Comparison of ENCODE assay signal across 8 mouse cellular contexts in the genomic region with DNA sequence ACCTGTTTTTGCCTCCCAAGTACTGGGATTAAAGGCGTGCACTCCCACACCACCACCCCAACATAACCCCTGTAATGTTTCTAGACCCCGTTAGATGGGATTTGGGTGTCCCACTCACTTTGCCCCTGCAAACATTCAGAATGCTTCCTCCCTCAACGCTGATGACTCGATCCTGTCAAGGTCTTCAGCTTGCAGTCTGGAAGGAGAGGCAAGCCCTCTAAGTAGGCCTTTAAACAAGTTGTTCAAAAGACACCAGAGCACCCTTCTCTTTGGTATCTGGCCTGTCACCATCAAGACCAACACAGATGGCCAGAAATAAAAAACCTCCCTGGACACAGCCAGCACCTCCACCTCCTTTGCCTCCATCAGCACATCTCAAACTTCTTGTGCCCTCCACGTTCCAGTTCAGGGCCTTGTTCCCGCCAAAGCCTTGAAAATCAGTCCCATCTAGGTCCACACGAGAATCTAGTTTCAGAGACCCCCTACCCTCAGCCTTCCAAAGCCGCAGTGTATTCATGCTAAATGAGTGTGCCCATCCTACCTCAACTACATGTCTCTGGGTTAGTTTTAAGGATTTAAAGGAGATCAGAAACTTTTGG. TPM values are rescaled to one million over a fixed set of nuclear protein-coding genes. Genes with fewer than 3 reads are reported as not detected.
A peak's percentile ranks its signal among the peaks of the same experiment; 100 is the strongest.
DNase-seq lines count a peak whose midpoint lies in the region; ATAC-seq lines count a peak whose summit lies in the region.

No protein-coding gene starts in this region.

- H3K9me3 ChIP-seq in kidney, embryonic 14.5 days (ENCODE audit: control insufficient read depth, low read length) = no peaks in the 10 kb centered on the region
- H3K9me3 ChIP-seq in embryonic facial prominence, embryonic 11.5 days (replicated peaks; ENCODE audit: control insufficient read depth, low read length) = no peaks in the 10 kb centered on the region
- H3K9me3 ChIP-seq in hindbrain, embryonic 13.5 days = no peaks in the 10 kb centered on the region
- H3K9me3 ChIP-seq in midbrain, embryonic 12.5 days = no peaks in the 10 kb centered on the region

- ATAC-seq in kidney, embryonic 14.5 days (ENCODE audit: low FRiP score, low TSS enrichment) = no peak
- no peak for ATAC-seq in embryonic facial prominence, embryonic 11.5 days (replicated peaks; ENCODE audit: insufficient number of reproducible peaks, low FRiP score, low TSS enrichment, low read depth)
- ATAC-seq in hindbrain, embryonic 13.5 days (ENCODE audit: low FRiP score) = no peak
- ATAC-seq in midbrain, embryonic 12.5 days (ENCODE audit: low FRiP score, low read depth) = peak; percentile 5; the same call in 1 of the 2 replicates

- H3K4me3 ChIP-seq in kidney, embryonic 14.5 days (ENCODE audit: low read length) = peak overlapping the region; percentile 71
- H3K4me3 ChIP-seq in embryonic facial prominence, embryonic 11.5 days (ENCODE audit: low read depth, low read length) = peak overlapping the region; percentile 73
- peak overlapping the region; percentile 52 for H3K4me3 ChIP-seq in hindbrain, embryonic 13.5 days
- peak overlapping the region; percentile 68 for H3K4me3 ChIP-seq in midbrain, embryonic 12.5 days

- H3K9ac ChIP-seq in kidney, embryonic 14.5 days (ENCODE audit: low read depth, low read length) = peak overlapping the region; percentile 75
- H3K9ac ChIP-seq in embryonic facial prominence, embryonic 11.5 days (replicated peaks; ENCODE audit: low read length) = peak overlapping the region; percentile 45
- H3K9ac ChIP-seq in hindbrain, embryonic 13.5 days = peak overlapping the region; percentile 68; the same call in 1 of the 2 replicates
- H3K9ac ChIP-seq in midbrain, embryonic 12.5 days (replicated peaks) = peak overlapping the region; percentile 65; the same call in 1 of the 2 replicates

- 0 out of 2 replicates have a peak, but pooled peaks cover 9% of the 10 kb centered on the region for H3K4me1 ChIP-seq in kidney, embryonic 14.5 days (ENCODE audit: control insufficient read depth, insufficient read depth, low read length)
- no peaks in the 10 kb centered on the region; the same call in 1 of the 2 replicates for H3K4me1 ChIP-seq in embryonic facial prominence, embryonic 11.5 days (ENCODE audit: control insufficient read depth, insufficient read depth, low read length)
- peaks cover 10% of the 10 kb centered on the region; the same call in 1 of the 2 replicates for H3K4me1 ChIP-seq in hindbrain, embryonic 13.5 days (replicated peaks)
- peaks cover 7% of the 10 kb centered on the region; the same call in 1 of the 2 replicates for H3K4me1 ChIP-seq in midbrain, embryonic 12.5 days

- DNase-seq in kidney, adult 18-20 months = no peak
- no peak for DNase-seq in embryonic facial prominence, embryonic 11.5 days (ENCODE audit: low spot score)
- no peak for DNase-seq in layer of hippocampus, postnatal 36 days
- no peak for DNase-seq in layer of hippocampus, adult 18-20 months (ENCODE audit: low spot score in 2 of 2)
- DNase-seq in B cell, adult 2 months = no peak

- no peaks in the 10 kb centered on the region for H3K27me3 ChIP-seq in kidney, embryonic 14.5 days (ENCODE audit: control insufficient read depth, insufficient read depth, low read length)
- H3K27me3 ChIP-seq in embryonic facial prominence, embryonic 11.5 days (ENCODE audit: control insufficient read depth, insufficient read depth, low read length) = no peaks in the 10 kb centered on the region
- 0 out of 2 replicates have a peak, but pooled peaks cover 4% of the 10 kb centered on the region for H3K27me3 ChIP-seq in hindbrain, embryonic 13.5 days
- H3K27me3 ChIP-seq in midbrain, embryonic 12.5 days = 0 out of 2 replicates have a peak, but pooled peaks cover 10% of the 10 kb centered on the region

- WGBS in kidney, embryonic 14.5 days = 56% methylated on average over 8 of the region's 8 CpGs
- 61% methylated on average over 8 of the region's 8 CpGs for WGBS in embryonic facial prominence, embryonic 11.5 days
- 58% methylated on average over 8 of the region's 8 CpGs for WGBS in hindbrain, embryonic 13.5 days
- WGBS in midbrain, embryonic 12.5 days = 60% methylated on average over 8 of the region's 8 CpGs

- peak overlapping the region; percentile 57; the same call in 1 of the 2 replicates for H3K27ac ChIP-seq in kidney, embryonic 14.5 days (ENCODE audit: low read depth, low read length)
- no peak overlapping the region for H3K27ac ChIP-seq in embryonic facial prominence, embryonic 11.5 days (replicated peaks; ENCODE audit: low read depth, low read length)
- H3K27ac ChIP-seq in hindbrain, embryonic 13.5 days = no peak overlapping the region
- H3K27ac ChIP-seq in midbrain, embryonic 12.5 days (replicated peaks) = no peak overlapping the region

- H3K4me2 ChIP-seq in kidney, embryonic 14.5 days (replicated peaks; ENCODE audit: low read depth, low read length) = peak overlapping the region; percentile 81
- peak overlapping the region; percentile 81 for H3K4me2 ChIP-seq in embryonic facial prominence, embryonic 11.5 days (ENCODE audit: low read depth, low read length)
- H3K4me2 ChIP-seq in hindbrain, embryonic 13.5 days = peak overlapping the region; percentile 61
- peak overlapping the region; percentile 74 for H3K4me2 ChIP-seq in midbrain, embryonic 12.5 days (replicated peaks)

- H3K36me3 ChIP-seq in kidney, embryonic 14.5 days (ENCODE audit: control insufficient read depth, insufficient read depth, low read length) = peaks cover 5% of the 10 kb centered on the region; the same call in 1 of the 2 replicates
- H3K36me3 ChIP-seq in embryonic facial prominence, embryonic 11.5 days (replicated peaks; ENCODE audit: control insufficient read depth, insufficient read depth, low read depth, low read length) = no peaks in the 10 kb centered on the region
- H3K36me3 ChIP-seq in hindbrain, embryonic 13.5 days = peaks cover 4% of the 10 kb centered on the region
- H3K36me3 ChIP-seq in midbrain, embryonic 12.5 days = peaks cover 4% of the 10 kb centered on the region; the same call in 1 of the 2 replicates

RNA-seq across cellular contexts. Expression of a gene that starts 0.6 kb away (rescaled TPM):
- 0.89 and 2.0 TPM in 2 replicates for polyA plus RNA-seq in kidney, embryonic 14.5 days (2014; fragmentation: Nextera tagmentation; extraction: Ambion mirVana)
- 0.43 and 0.61 TPM in 2 replicates for polyA plus RNA-seq in embryonic facial prominence, embryonic 11.5 days (2014; fragmentation: Nextera tagmentation; extraction: Ambion mirVana)
- 0.42 and 0.48 TPM in 2 replicates for polyA plus RNA-seq in hindbrain, embryonic 13.5 days (2015; fragmentation: Nextera tagmentation; extraction: Ambion mirVana)
- 0.29 and 0.37 TPM in 2 replicates for polyA plus RNA-seq in midbrain, embryonic 12.5 days (2016; fragmentation: Nextera tagmentation; extraction: Ambion mirVana)
- 1 to 10 TPM; 4.3 to 6.9 TPM for total RNA-seq in layer of hippocampus, postnatal 36 days (2021)
- 1 to 10 TPM; 4.8 to 5.6 TPM for total RNA-seq in layer of hippocampus, adult 18-20 months (2021)

RNA-seq across cellular contexts. Expression of a gene that starts 29.1 kb away (rescaled TPM):
- polyA plus RNA-seq in kidney, embryonic 14.5 days (2014; fragmentation: Nextera tagmentation; extraction: Ambion mirVana) = 38.3 and 46.0 TPM in 2 replicates
- polyA plus RNA-seq in embryonic facial prominence, embryonic 11.5 days (2014; fragmentation: Nextera tagmentation; extraction: Ambion mirVana) = 50.9 and 58.1 TPM in 2 replicates
- polyA plus RNA-seq in hindbrain, embryonic 13.5 days (2015; fragmentation: Nextera tagmentation; extraction: Ambion mirVana) = 86.8 and 96.4 TPM in 2 replicates
- polyA plus RNA-seq in midbrain, embryonic 12.5 days (2016; fragmentation: Nextera tagmentation; extraction: Ambion mirVana) = 90.8 and 96.9 TPM in 2 replicates
- 10 to 100 TPM; 72.8 to 82.2 TPM for total RNA-seq in layer of hippocampus, postnatal 36 days (2021)
- total RNA-seq in layer of hippocampus, adult 18-20 months (2021) = 10 to 100 TPM; 86.6 to 88.0 TPM

RNA-seq across cellular contexts. Expression of a gene that starts 29.2 kb away (rescaled TPM):
- 46.1 and 49.1 TPM in 2 replicates for polyA plus RNA-seq in kidney, embryonic 14.5 days (2014; fragmentation: Nextera tagmentation; extraction: Ambion mirVana)
- 49.7 and 51.1 TPM in 2 replicates for polyA plus RNA-seq in embryonic facial prominence, embryonic 11.5 days (2014; fragmentation: Nextera tagmentation; extraction: Ambion mirVana)
- polyA plus RNA-seq in hindbrain, embryonic 13.5 days (2015; fragmentation: Nextera tagmentation; extraction: Ambion mirVana) = 71.7 and 73.8 TPM in 2 replicates
- 99.0 and 103 TPM in 2 replicates for polyA plus RNA-seq in midbrain, embryonic 12.5 days (2016; fragmentation: Nextera tagmentation; extraction: Ambion mirVana)
- 10 to 100 TPM; 63.3 to 69.8 TPM for total RNA-seq in layer of hippocampus, postnatal 36 days (2021)
- 10 to 100 TPM; 63.0 to 71.3 TPM for total RNA-seq in layer of hippocampus, adult 18-20 months (2021)

RNA-seq across cellular contexts. Expression of a gene that starts 35.3 kb away (rescaled TPM):
- polyA plus RNA-seq in kidney, embryonic 14.5 days (2014; fragmentation: Nextera tagmentation; extraction: Ambion mirVana) = 12.5 and 12.8 TPM in 2 replicates
- polyA plus RNA-seq in embryonic facial prominence, embryonic 11.5 days (2014; fragmentation: Nextera tagmentation; extraction: Ambion mirVana) = 5.6 and 6.4 TPM in 2 replicates
- 17.5 and 17.6 TPM in 2 replicates for polyA plus RNA-seq in hindbrain, embryonic 13.5 days (2015; fragmentation: Nextera tagmentation; extraction: Ambion mirVana)
- polyA plus RNA-seq in midbrain, embryonic 12.5 days (2016; fragmentation: Nextera tagmentation; extraction: Ambion mirVana) = 14.6 and 14.7 TPM in 2 replicates
- total RNA-seq in layer of hippocampus, postnatal 36 days (2021) = 10 to 100 TPM; 74.9 to 87.7 TPM
- 10 to 100 TPM; 82.2 to 89.6 TPM for total RNA-seq in layer of hippocampus, adult 18-20 months (2021)

RNA-seq across cellular contexts. Expression of a gene that starts 57.9 kb away (rescaled TPM):
- 127 and 183 TPM in 2 replicates for polyA plus RNA-seq in kidney, embryonic 14.5 days (2014; fragmentation: Nextera tagmentation; extraction: Ambion mirVana)
- 157 and 172 TPM in 2 replicates for polyA plus RNA-seq in embryonic facial prominence, embryonic 11.5 days (2014; fragmentation: Nextera tagmentation; extraction: Ambion mirVana)
- 103 and 107 TPM in 2 replicates for polyA plus RNA-seq in hindbrain, embryonic 13.5 days (2015; fragmentation: Nextera tagmentation; extraction: Ambion mirVana)
- polyA plus RNA-seq in midbrain, embryonic 12.5 days (2016; fragmentation: Nextera tagmentation; extraction: Ambion mirVana) = 193 and 205 TPM in 2 replicates
- total RNA-seq in layer of hippocampus, postnatal 36 days (2021) = 100 to 1,000 TPM; 188 to 222 TPM
- 100 to 1,000 TPM; 196 to 207 TPM for total RNA-seq in layer of hippocampus, adult 18-20 months (2021)
